Mouse (Mus musculus) embryonic fibroblast, embryonic 13.5 days (primary cell): ENCODE measurements around the gene Pde10a.

Experiments used
- CTCF ChIP-seq: IDR thresholded peaks from 2 replicates; pipeline ENCODE4 v1.5.1; 2011; ENCODE audit warnings: mild to moderate bottlenecking, control low read depth, low read length, moderate library complexity, borderline replicate concordance; ENCODE audit not compliant: insufficient read depth
- POLR2A ChIP-seq: IDR thresholded peaks from 2 replicates; pipeline ENCODE4 v1.6.1; 2011; ENCODE audit warnings: low read depth, mild to moderate bottlenecking, control low read depth, low read length, moderate library complexity

DNA sequence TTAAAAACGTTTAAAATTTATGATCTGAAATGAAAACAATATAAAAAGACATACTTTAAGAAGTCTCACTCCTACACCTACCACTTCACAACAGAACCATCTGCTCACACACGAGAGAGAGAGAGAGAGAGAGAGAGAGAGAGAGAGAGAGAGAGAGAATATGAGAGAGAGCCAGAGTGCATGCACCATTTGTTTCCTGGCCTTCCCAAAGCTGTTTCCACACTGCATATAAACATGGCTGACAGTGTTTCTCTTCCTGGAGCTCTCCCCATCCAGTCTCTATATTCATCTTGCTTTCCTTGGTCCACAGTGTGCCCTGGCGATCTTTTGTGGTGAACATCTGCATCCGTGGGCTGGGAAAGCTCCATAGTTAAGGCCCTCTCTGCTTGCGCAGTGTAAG lies 253.7 kb downstream of the Pde10a start:
- TF ChIP-seq POLR2A (no peak), CTCF (no peak)
